Mouse (Mus musculus) spleen, postnatal 4 days (tissue): ENCODE data around the gene Gm21961.
A peak's percentile ranks its signal among the peaks of the same experiment; 100 is the strongest.

Experiments
- DNase-seq, 2 experiments: peaks; one replicate each; pipeline ENCODE4 v3.0.0; 2022; ENCODE audit warnings: low spot score in 2 of 2

Gene Gm21961

DNA sequence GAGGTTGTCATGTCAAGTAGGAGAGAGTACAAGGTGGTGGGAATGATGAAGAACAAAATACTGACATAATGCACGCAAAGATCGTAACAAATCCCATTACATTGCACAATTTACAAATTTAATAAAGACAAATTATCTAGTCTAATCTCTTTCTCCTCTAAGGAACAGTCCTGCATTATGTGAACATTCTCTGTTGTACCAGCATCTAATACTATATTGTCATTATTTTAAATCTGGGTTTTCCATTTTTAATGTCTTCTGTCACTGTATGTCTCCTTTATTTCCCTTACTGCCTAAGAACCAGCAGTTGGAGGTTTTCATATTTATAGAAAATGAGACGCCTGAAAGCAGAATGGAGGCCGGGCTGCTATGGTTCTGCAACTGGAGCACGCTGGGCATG lies at the start of gene Gm21961:
Gene Gm21961, minus strand, starts transcription at position 101 of the 400 bp plus-strand sequence.
- no peak for DNase-seq

DNA sequence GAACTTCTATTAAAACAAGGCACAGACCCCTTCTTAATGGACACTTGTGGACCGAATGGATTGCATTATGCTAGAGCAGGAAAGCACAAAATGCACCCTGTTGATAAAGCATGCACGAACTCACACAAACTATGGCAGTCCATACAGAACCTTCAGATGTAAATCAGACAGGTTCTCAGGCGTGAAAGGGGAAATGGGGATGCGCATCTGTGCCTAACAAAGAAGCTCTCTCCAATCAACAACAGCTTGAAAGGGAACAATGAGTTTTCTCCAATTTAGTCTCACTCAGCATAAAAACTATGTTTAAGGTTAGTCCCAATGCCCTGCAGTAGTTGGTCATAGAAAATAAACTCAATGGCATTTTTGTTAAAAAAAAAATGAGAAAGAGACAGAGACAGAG lies 27.3 kb upstream of the Gm21961 start:
- no peak for DNase-seq

DNA sequence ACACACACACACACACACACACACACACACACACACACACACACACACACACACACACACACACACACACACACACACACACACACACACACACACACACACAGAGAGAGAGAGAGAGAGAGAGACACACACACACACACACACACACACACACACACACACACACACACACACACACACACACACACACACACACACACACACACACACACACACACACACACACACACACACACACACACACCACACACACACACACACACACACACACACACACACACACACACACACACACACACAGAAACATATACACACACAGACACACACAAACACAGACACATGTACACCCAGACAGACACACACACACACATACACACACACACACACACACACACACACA lies 24.5 kb upstream of the Gm21961 start:
- peak; percentile 89 to 92 for DNase-seq

DNA sequence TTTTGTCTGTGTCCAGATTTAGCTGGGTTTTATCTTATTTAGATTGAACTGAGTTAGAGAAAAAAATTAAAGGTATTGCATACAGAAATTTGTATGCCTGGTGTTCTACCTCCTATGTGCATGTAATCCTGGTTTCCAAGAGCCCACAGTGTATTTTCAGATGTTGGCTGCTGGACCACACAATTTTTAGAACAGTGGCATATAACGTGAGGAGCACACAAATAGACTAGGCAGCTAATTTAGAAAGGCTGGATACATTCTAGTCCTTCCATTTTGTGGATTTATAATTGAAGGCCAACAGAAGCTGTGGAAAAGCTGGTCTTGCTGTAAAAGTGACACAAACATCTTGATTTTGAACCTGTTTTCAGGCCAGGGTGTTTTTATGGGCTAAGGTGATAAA lies 3.3 kb upstream of the Gm21961 start:
- no peak for DNase-seq

DNA sequence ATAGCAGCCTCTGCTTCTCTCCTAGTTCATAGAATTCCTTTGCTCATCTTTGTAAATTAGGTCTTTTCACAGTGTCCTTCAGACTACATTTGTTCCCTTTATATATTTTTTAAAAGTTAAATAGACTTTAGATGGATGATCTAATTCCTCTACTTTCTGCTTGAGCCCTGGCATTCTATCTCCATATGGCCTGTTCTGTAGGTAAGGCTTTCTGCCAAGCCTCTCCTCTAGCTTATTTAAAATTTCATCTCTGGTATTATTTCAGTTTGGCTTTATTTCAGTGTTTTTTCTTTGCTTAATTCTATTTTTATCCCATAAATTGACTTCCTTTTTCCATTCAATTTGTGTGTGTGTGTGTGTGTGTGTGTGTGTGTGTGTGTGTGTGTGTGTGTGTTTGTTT lies 8.5 kb downstream of the Gm21961 start:
- no peak for DNase-seq

DNA sequence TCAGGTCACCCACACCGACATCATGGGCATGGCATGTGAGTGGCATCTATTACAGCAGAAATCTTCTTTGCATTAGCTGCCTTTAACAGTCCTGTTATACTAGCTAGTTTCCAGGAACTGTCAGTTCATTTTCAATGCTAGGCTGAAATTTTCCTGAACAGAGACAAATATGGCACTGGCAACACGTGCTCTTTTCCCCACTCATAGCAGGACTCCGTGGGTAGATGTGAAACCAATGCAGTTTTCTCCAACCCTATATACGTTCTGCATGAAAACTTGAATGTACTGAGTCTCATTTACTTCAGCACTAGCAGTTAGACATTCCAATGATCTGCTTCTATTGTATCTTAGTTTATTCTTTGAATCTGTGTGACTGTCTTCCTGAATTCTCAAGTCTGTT lies 20.2 kb downstream of the Gm21961 start:
- DNase-seq: no peak

DNA sequence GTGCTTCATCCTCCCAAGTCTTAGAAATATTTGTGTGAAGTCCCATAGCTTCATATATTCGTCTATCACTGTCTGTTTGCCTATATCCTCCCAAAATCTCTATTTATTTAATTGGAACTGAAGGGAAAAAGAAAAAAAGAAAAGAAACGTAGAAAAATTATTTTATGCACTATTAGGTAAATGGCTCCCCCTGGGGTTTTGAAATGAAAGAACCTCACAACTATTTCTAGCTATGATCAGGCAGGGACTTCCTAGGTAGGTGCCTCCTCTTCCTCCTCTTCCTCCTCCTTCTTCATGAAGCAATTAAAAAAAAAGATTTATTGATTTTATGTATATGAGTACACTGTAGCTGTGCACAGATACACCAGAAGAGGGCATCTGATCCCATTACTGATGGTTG lies 34.7 kb downstream of the Gm21961 start:
- no peak for DNase-seq

DNA sequence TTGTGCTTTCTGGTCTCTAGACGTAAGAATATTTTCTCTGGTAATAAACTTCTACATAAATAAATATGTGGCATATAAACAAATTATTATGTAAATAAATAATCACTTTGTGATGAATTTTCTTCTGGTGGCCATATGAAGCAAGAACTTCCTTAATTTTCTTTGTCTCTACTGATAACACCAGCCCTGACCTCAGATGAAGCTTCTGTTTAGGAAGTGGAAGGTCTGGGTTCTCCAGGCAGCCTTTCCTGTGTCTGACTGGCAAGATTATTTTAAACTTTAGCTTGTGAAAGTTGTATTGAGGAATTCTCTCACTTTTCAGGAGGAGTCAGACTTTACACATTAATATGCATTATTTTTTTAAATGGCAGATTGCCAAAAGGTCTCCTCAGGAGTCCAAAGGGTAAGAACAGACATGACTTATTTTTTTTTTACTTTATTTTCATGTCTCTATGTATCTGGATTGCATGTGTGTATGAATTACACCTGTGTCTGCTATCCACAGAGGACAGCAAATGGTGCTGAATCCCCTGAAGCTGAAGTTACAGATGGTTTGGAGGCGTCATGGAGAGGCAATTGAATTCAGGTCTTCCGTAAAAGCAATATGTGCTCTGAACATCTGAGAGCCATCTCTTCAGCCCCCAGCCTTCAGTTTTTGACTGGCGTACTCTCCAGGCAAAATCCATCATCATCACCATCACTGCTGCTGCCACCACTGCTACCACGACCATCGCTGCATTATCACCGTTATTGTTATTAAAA lies 38.5 kb downstream of the Gm21961 start:
- no peak for DNase-seq
